Mouse (Mus musculus): ENCODE measurements around the gene Mms19. TPM values are rescaled to one million over a fixed set of nuclear protein-coding genes. Genes with fewer than 3 reads are reported as not detected.
"Not testable (repeated sequence)": the region's sequence is repeated elsewhere in the genome, so short reads cannot be mapped to it uniquely, and the experiment has no call there.

The Mms19 gene
- total RNA-seq, 2 experiments from 2014 or later, result 20.5 to 29.1 TPM

DNA sequence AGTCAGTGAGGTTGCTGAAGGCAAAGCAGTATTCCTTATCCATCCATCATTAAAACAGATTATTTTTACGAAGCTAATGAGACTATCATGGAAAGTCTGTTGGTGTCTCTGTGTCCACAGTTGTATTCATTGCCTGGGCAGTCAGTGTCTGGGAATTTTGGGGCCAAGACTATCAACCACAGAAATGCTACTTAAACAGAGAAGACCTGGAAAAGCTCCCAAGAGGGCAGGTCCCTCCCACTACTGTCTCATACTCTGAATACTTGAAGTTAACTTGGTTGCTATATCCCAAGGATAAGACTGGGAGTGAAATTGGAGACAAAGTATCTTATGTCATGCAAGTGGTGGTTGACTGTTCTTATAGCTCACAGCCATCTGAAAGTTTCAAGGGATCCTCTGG is 45.0 kb downstream of the Mms19 start:
- DNase-seq (ENCODE audit: low spot score in 2 of 2), result no peak

- no peak for DNase-seq (ENCODE audit: low spot score in 2 of 2)
These were observed 46.8 kb downstream of the Mms19 start for GRCm38 (mm10) chr19:41934124-41934523.

- DNase-seq (ENCODE audit: low spot score in 2 of 2), result peak; percentile 93 to 97
These were observed 47.5 kb downstream of the Mms19 start, which contains the start of the genes Exosc1 and Zdhhc16 for GRCm38 (mm10) chr19:41933179-41934086. TSS of gene Exosc1 (minus strand) at chr19:41933423. TSS of gene Zdhhc16 (plus strand) at chr19:41933480.

DNA sequence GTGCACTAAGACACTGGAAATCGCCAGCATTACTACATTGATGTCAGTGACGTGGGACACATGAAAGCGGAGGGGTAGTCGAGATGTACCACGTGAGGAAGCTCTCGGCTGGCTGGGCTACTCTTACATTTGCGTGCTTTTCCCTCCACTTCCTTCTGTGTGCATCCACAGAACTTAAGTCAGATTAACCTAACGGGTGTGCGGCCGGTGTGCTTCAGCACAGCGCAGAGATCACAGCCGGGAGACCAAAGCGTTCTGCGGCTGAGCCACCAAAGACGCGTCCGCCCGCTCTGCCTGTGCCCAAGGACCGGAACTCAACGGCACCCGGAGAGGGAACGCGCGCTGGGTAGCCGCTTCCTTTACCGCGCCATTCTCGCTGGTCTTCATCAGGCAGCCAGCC is 48.3 kb downstream of the Mms19 start:
- no peak for DNase-seq (ENCODE audit: low spot score in 2 of 2)

- no peak for DNase-seq (ENCODE audit: low spot score in 2 of 2)
These were observed 60.4 kb downstream of the Mms19 start for GRCm38 (mm10) chr19:41920412-41921067.

GRCm38 (mm10) chr19:41919471-41919870 is 61.5 kb downstream of the Mms19 start:
- DNase-seq (ENCODE audit: low spot score in 2 of 2), result no peak

GRCm38 (mm10) chr19:41916853-41917252 is 64.1 kb downstream of the Mms19 start:
- no peak for DNase-seq (ENCODE audit: low spot score in 2 of 2)

DNA sequence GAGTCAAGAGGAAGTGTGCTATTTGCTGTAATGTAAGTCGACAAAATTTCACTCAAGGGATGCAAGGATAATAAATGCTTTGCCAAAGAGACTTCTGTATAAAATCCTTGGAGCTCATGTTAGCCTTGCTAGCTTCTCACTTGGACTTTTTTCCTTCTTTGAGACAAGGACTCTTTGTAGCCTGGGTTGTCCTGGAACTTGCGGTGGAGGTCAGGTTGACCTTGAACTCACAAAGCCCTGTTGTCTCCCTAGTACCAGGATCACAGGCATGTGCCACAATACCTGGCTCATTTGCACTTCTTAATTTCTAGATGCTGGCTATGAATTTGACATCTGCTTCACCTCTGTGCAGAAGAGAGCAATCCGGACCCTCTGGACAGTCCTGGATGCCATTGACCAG is 65.7 kb downstream of the Mms19 start:
- no peak for DNase-seq (ENCODE audit: low spot score in 2 of 2)

DNA sequence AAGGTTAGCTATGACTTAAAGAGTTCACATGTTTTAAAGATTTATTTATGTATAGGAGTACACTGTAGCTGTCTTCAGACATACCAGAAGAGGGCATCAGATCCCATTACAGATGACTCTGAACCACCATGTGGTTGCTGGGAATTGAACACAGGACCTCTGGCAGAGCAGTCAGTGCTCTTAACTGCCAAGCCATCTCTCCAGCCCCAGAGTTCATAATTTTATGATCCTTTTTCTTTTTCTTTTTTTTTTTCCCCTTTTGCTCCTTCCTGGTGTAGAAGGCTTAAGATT is 66.4 kb downstream of the Mms19 start:
- DNase-seq (ENCODE audit: low spot score in 2 of 2), result not testable (repeated sequence)

DNA sequence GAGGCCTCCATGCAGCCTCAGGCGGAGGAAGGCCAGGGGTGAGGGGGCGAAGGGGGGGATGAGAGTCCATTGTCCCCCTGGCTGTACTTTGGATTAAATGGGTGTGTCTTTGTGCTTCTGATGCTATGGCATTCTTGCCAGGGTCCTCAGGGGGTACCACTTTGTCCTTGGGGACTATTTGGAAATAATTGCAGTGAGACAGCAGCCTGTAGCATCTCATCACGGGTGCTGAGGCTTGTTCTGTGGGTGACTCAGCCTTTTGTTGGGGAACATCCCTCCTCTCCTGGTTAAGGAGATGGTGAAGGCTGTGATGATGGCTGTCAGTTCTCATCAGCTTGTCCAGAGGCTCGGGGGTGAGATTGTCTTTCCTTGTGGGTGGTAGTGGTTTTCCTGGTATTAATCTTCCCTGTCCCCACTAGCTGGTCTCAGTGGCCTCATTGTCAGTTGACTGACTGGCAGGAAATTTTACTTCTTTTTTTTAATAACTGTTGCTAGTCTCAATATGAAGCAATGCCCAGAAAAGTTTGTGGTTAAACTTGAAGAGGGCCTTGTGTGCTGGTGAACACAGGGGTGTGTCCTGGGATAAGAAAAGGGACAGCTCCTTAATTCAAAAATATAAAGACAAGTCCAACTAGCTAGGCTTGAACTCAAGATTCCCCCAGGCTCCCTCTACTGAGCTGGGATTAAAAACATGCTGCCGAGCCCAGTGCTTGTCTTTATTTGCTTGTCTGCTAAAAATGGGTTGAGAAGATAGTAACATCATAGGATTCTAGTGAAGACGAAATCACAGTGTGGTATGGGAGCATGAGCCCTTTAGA is 67.0 kb downstream of the Mms19 start:
- DNase-seq (ENCODE audit: low spot score in 2 of 2), result no peak

DNA sequence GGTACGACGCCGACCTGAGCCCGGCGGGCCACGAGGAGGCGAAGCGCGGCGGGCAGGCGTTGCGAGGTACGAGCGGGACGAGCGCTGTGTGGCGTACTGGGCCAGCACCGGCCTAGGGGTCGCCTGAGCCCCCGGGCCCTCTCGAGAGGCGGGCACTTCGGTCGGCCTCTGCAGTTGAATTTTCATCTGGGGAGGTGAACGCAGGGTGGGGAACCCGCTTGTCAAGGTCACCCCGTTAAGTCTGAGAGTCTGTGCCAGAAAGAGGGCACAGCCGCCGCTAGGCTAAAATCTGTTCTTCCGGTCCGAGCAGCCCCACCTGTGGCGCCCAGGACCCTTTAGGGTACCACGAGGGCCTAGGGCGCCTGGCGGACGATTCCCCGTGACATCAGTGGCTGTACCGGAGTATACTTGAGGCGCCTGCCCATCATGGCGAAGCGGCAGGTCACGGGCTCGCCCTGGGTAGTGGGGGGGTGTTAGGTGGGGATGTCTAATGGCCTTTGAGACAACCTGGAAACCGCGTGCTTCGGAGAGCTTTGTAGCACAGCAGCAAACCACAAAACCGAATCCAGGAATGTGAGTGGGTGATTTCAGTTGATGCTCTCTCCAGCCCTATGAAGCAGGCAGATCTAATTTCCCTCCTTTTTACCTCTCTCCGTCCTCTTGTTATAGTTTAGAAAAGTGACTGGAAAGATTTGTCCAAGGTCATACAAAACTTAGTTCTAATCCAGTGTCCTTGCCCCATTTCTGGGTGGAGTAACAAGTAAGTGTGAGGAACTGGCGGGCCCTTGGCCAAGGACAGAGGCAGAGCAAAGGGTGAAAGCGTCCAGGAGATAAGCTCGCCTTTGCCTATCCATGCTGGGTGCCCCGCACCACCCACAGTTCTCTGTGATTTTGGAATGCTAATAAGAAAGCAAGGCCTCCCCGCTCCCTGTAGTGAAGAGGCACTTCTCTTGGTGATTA is 68.6 kb downstream of the Mms19 start:
- DNase-seq (ENCODE audit: low spot score in 2 of 2), result peak in 1 of 2 experiments; percentile 29

DNA sequence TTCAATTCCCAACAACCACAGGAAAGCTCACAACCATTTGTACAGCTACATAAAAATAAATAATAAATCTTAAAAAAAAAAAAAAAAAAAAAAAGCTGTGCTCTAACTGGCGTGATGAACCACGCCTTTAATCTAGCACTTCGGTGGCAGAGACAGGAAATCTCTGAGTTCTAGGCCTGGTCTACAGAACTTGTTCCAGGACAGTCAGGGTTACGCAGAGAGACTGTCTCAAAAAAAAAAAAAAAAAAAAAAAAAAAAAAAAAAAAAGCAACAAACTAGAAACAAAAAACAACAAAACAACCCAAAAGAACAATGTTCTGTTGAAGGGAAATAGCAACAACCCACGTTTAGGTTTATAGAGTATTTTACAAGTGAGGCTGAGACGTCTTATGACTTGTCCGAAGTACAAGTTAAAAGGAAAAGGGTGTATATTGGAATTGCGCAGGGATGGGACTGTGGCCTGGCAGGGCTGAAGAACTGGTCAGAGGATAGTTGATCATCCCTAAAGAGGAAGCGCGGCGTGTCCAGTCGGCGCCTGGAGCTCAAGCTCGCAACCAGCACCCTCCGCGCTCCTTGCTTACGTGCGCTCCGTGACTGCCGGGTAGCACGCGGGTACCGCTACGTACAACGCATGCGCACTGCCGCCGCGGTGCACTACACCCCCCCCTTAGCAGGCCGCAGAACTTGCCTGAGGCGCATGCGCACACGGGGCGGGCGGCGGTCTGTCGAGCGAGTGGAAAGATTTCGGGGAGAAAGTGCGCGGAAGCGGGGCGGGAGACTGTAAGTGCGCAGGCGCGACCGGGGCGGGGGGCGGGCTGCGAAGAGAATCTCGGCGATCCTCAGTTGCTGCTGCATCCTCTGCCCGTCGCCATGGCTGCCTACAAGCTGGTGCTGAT is 69.5 kb downstream of the Mms19 start, which contains the start of gene Pgam1:
Gene Pgam1, plus strand, starts transcription at position 746 of the 896 bp plus-strand sequence.
- peak; percentile 97 for DNase-seq (ENCODE audit: low spot score in 2 of 2)

DNA sequence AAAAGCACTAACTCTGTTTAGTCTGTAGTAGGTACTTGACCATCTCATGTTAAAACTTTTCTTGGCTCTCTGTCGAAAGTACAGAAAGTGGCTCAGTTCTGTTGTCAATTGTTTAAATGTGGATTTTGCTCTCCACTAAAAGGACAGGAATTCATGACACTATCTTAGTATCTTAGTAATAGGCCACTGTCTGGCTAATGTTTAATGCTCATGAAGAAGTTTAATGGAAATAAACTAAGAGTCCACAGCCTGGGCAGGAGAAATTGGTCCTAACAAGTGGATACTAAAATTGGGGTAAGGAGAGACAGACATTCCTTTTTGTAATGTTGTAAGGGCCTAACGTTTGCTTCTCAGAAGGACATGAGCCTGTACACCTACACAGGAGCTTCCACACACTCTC is 70.6 kb downstream of the Mms19 start:
- DNase-seq (ENCODE audit: low spot score in 2 of 2), result no peak

GRCm38 (mm10) chr19:41908736-41909135 is 72.2 kb downstream of the Mms19 start:
- DNase-seq (ENCODE audit: low spot score in 2 of 2), result no peak

DNA sequence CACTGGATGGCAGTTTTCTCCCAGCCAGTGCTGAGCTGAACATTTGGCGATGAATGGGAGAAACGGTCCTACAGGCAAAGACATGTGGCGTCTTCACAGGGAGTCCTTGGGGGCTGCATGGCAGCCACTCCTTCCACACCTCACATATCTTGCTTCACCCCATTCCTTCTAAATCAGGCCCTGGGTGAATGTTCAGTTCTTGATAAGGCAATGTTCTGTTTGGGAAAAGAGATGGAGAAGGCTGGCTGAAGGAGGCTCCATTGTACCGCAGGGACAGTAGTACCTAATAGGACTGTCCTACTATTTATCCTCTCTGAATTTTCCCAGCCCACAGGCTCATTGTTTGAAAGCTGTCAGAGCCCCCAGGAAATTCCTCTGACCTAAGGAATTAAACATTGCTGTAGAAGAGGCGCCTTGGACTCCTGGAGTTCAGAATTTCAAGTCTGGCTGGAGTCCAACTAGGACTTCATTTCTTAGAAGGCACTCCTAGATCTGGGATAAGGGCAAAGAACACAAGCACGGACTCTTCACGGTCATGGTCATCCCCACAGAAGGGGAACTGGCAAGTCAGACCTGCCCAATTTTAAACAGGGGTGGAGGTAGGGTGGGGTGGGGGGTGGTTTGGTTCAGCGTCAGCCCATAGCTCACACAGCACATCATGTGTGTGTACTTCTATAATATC is 73.7 kb downstream of the Mms19 start:
- DNase-seq (ENCODE audit: low spot score in 2 of 2), result no peak

DNA sequence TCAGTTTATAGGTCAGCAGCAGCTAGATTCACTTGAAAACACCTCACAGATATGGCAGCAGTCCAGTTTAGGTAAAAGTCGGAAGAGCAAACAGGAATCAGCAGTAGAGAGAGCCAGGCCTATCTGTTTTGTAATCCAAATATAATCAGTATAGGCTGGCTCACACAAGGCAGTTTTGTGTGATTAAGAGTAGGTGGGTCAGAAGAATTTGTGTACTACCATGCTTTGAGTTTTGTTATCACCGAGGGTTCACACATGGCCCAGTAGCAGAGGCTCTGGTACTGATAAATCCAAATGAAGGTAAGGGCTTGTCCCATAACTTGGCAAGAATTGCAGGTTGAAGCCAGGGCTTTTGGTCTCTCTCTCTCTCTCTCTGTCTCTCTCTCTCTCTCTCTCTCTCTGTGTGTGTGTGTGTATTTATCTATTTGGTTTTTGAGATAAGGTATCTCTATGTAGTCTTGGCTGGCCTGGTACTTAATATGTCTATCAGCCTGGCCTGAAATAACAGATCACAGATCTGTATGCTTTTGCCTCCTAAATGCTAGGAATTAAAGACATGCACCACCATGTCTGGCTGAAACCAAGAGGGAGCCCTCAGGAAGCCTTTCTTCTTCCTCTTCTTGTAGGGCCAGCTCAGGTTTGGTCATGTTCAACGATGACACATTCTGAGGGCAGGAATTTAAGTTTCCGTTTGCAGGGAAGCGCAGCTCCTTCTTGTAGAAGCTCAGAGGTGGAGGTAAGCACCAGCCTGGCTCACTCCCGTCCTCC is 74.5 kb downstream of the Mms19 start:
- no peak for DNase-seq (ENCODE audit: low spot score in 2 of 2)

DNA sequence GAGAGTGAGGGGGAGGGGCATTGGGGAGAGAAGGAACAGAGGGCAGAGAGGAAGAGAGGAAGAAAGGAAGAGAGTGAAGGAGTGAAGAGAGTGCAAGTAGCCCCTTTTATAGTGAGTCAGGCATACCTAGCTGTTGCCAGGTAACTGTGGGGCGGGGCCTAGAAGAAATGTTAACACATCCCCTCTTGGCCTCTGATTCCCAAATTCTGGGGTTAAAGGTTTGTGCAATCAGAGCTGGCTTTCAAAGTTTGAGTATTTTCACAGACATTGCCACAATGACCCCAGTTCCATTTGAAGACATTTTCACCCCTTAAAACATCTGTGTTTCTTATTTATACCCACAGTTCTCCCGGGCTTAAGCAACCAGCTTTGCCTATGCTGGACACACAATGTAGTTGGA is 75.7 kb downstream of the Mms19 start:
- no peak for DNase-seq (ENCODE audit: low spot score in 2 of 2)
